Mouse (Mus musculus): ENCODE data around the gene Olfr1270. TPM values are rescaled to one million over a fixed set of nuclear protein-coding genes. Genes with fewer than 3 reads are reported as not detected.

The Olfr1270 gene
- total RNA-seq, 1 experiment, result not detected

- Histone ChIP-seq H3K27ac (ENCODE audit: insufficient read depth, low read depth, low read length, poor library complexity, severe bottlenecking) (no peak overlapping the region), H3K36me3 (ENCODE audit: control insufficient read depth, insufficient read depth, low read length, poor library complexity, severe bottlenecking) (no peaks in the 10 kb centered on the region), H3K9me3 (ENCODE audit: control insufficient read depth, insufficient read depth, low read depth, low read length) (no peaks in the 10 kb centered on the region), H3K9ac (ENCODE audit: insufficient read depth, low read depth, low read length, poor library complexity, severe bottlenecking) (no peak overlapping the region), H3K4me3 (ENCODE audit: insufficient read depth in 1 of 2, low read depth in 1 of 2, low read length in 2 of 2, poor library complexity in 1 of 2, severe bottlenecking in 1 of 2) (no peak overlapping the region), H3K4me1 (ENCODE audit: control insufficient read depth in 2 of 2, insufficient read depth in 2 of 2, low read length in 2 of 2, poor library complexity in 1 of 2) (no peaks in the 10 kb centered on the region)
- no peak for DNase-seq (ENCODE audit: low read depth, low spot score)
- in situ Hi-C loops (cut with MboI; ENCODE audit: low sequenced_read_pairs in 2 of 2, unreplicated experiment in 2 of 2), result no loop called here
- TF ChIP-seq ZC3H11A (IDR thresholded peaks at IDR 0.05; ENCODE audit: borderline replicate concordance, low read depth, low read length), result no peak
- TF ChIP-seq HCFC1 (IDR thresholded peaks at IDR 0.05; ENCODE audit: borderline replicate concordance, insufficient read depth, low read length), result no peak
These were observed 1.0 kb upstream of the Olfr1270 start for GRCm38 (mm10) chr2:90153916-90154315.

- no peak within 1 kb of the TSS for H3K4me3 ChIP-seq (ENCODE audit: insufficient read depth in 1 of 2, low read depth in 1 of 2, low read length in 2 of 2, poor library complexity in 1 of 2, severe bottlenecking in 1 of 2)
- H3K9me3 ChIP-seq (ENCODE audit: control insufficient read depth, insufficient read depth, low read depth, low read length), result no peaks in the 10 kb centered on the region
- in situ Hi-C loops (cut with MboI; ENCODE audit: low sequenced_read_pairs in 2 of 2, unreplicated experiment in 2 of 2), result no loop called here
- no peaks in the 10 kb centered on the region for H3K36me3 ChIP-seq (ENCODE audit: control insufficient read depth, insufficient read depth, low read length, poor library complexity, severe bottlenecking)
- TF ChIP-seq ZNF384 (IDR thresholded peaks at IDR 0.05; ENCODE audit: low read depth, low read length) (no peak), ZC3H11A (IDR thresholded peaks at IDR 0.05; ENCODE audit: borderline replicate concordance, low read depth, low read length) (no peak), MAFK (IDR thresholded peaks at IDR 0.05; ENCODE audit: insufficient read depth, low read depth, low read length) (no peak), CHD2 (IDR thresholded peaks at IDR 0.05; ENCODE audit: low read depth, low read length) (no peak), HCFC1 (IDR thresholded peaks at IDR 0.05; ENCODE audit: borderline replicate concordance, insufficient read depth, low read length) (no peak)
- no peaks in the 10 kb centered on the region for H3K4me1 ChIP-seq (ENCODE audit: control insufficient read depth in 2 of 2, insufficient read depth in 2 of 2, low read length in 2 of 2, poor library complexity in 1 of 2)
- DNase-seq (ENCODE audit: low read depth, low spot score), result no peak
- H3K27ac ChIP-seq (ENCODE audit: insufficient read depth, low read depth, low read length, poor library complexity, severe bottlenecking), result no peak within 1 kb of the TSS
- H3K9ac ChIP-seq (ENCODE audit: insufficient read depth, low read depth, low read length, poor library complexity, severe bottlenecking), result no peak within 1 kb of the TSS
These were observed 10.7 kb downstream of the Olfr1270 start, which contains the start of gene Olfr32 for GRCm38 (mm10) chr2:90142196-90142595. Gene Olfr32 (minus strand): TSS chr2:90142296.

- DNase-seq (ENCODE audit: low read depth, low spot score), result no peak
- TF ChIP-seq HCFC1 (IDR thresholded peaks at IDR 0.05; ENCODE audit: borderline replicate concordance, insufficient read depth, low read length) (no peak), MAFK (IDR thresholded peaks at IDR 0.05; ENCODE audit: insufficient read depth, low read depth, low read length) (no peak), ZC3H11A (IDR thresholded peaks at IDR 0.05; ENCODE audit: borderline replicate concordance, low read depth, low read length) (no peak), ZNF384 (IDR thresholded peaks at IDR 0.05; ENCODE audit: low read depth, low read length) (no peak), CHD2 (IDR thresholded peaks at IDR 0.05; ENCODE audit: low read depth, low read length) (no peak)
- in situ Hi-C loops (cut with MboI; ENCODE audit: low sequenced_read_pairs in 2 of 2, unreplicated experiment in 2 of 2), result no loop called here
- no peak within 1 kb of the TSS for H3K9ac ChIP-seq (ENCODE audit: insufficient read depth, low read depth, low read length, poor library complexity, severe bottlenecking)
- H3K36me3 ChIP-seq (ENCODE audit: control insufficient read depth, insufficient read depth, low read length, poor library complexity, severe bottlenecking), result no peaks in the 10 kb centered on the region
- H3K27ac ChIP-seq (ENCODE audit: insufficient read depth, low read depth, low read length, poor library complexity, severe bottlenecking), result no peak within 1 kb of the TSS
- H3K4me1 ChIP-seq (ENCODE audit: control insufficient read depth in 2 of 2, insufficient read depth in 2 of 2, low read length in 2 of 2, poor library complexity in 1 of 2), result no peaks in the 10 kb centered on the region
- H3K4me3 ChIP-seq (ENCODE audit: insufficient read depth in 1 of 2, low read depth in 1 of 2, low read length in 2 of 2, poor library complexity in 1 of 2, severe bottlenecking in 1 of 2), result no peak within 1 kb of the TSS
- H3K9me3 ChIP-seq (ENCODE audit: control insufficient read depth, insufficient read depth, low read depth, low read length), result no peaks in the 10 kb centered on the region
These were observed 31.6 kb downstream of the Olfr1270 start, which contains the start of gene Olfr1269 for GRCm38 (mm10) chr2:90121312-90121711. Gene Olfr1269 (minus strand): TSS chr2:90121412.

Other genes starting within 250 kb of the Olfr1270 start
- not detected in 2 replicates for gene Olfr1258, start 225.8 kb downstream of the Olfr1270 start, total RNA-seq (2012; rRNA removed)
- gene Olfr1259, start 204.4 kb downstream of the Olfr1270 start, total RNA-seq (2012; rRNA removed), result not detected in 2 replicates
- gene Olfr1260, start 178.8 kb downstream of the Olfr1270 start, total RNA-seq (2012; rRNA removed), result not detected in 2 replicates
- not detected in 2 replicates for gene Olfr1261, start 161.9 kb downstream of the Olfr1270 start, total RNA-seq (2012; rRNA removed)
- not detected in 2 replicates for gene Olfr1262, start 152.9 kb downstream of the Olfr1270 start, total RNA-seq (2012; rRNA removed)
- gene Olfr1263, start 141.0 kb downstream of the Olfr1270 start, total RNA-seq (2012; rRNA removed), result not detected in 2 replicates
- not detected in 2 replicates for gene Olfr1264, start 127.5 kb downstream of the Olfr1270 start, total RNA-seq (2012; rRNA removed)
- gene Olfr1265, start 117.8 kb downstream of the Olfr1270 start, total RNA-seq (2012; rRNA removed), result not detected in 2 replicates
- not detected in 2 replicates for gene Olfr140, start 89.5 kb downstream of the Olfr1270 start, total RNA-seq (2012; rRNA removed)
- gene Olfr1269, start 31.7 kb downstream of the Olfr1270 start, total RNA-seq (2012; rRNA removed), result not detected in 2 replicates
- not detected in 2 replicates for gene Olfr32, start 10.8 kb downstream of the Olfr1270 start, total RNA-seq (2012; rRNA removed)
- gene Olfr1506, start 71.4 kb upstream of the Olfr1270 start, total RNA-seq (2012; rRNA removed), result 0.13 TPM in 1 of 2 replicates, not detected in the other
- gene Olfr142, start 104.5 kb upstream of the Olfr1270 start, total RNA-seq (2012; rRNA removed), result not detected in 2 replicates
- not detected in 2 replicates for gene Olfr1271, start 117.9 kb upstream of the Olfr1270 start, total RNA-seq (2012; rRNA removed)
- not detected in 2 replicates for gene Olfr1272, start 139.8 kb upstream of the Olfr1270 start, total RNA-seq (2012; rRNA removed)
- 0.11 TPM in 1 of 2 replicates, not detected in the other for gene Gm13769, start 169.1 kb upstream of the Olfr1270 start, total RNA-seq (2012; rRNA removed)
- gene Olfr1274-ps, start 245.6 kb upstream of the Olfr1270 start, total RNA-seq (2012; rRNA removed), result not detected in 2 replicates